ENCODE assay signal across 11 mouse cellular contexts in genomic region chr2:172132623-172133332, GRCm38 (mm10).
A peak's percentile ranks its signal among the peaks of the same experiment; 100 is the strongest.
DNase-seq lines count a peak whose midpoint lies in the region; ATAC-seq and TF ChIP-seq lines count a peak whose summit lies in the region.
"Had no signal": no experiment of that assay in that cellular context is flagged by ENCODE, and none has a peak within 500 bp of the region (broad histone marks: within the 10 kb centered on the region; RNA-seq: fewer than 3 reads in every experiment).

No protein-coding gene starts in this region.

- DNase-seq in right cerebral cortex, adult 18-20 months, result peak; percentile 52
- DNase-seq in right cerebral cortex, postnatal 14 days, result no peak
- DNase-seq in hindbrain, postnatal 0 days (ENCODE audit: low spot score), result peak; percentile 82
- DNase-seq in adrenal gland, postnatal 36 days, result no peak
- DNase-seq in urinary bladder, postnatal 25 days (ENCODE audit: low spot score), result no peak
- DNase-seq: adrenal gland, postnatal 14 days; cerebellum, adult 9-10 months; heart, adult 18-20 months had no signal

- H3K4me3 ChIP-seq in hindbrain, embryonic 15.5 days, result no peak overlapping the region
- H3K4me3 ChIP-seq in hindbrain, embryonic 12.5 days, result no peak overlapping the region
- no peak overlapping the region for H3K4me3 ChIP-seq in hindbrain, postnatal 0 days (ENCODE audit: low read length)
- H3K4me3 ChIP-seq: layer of hippocampus, adult 2 months had no signal

- H3K27me3 ChIP-seq in hindbrain, embryonic 15.5 days, result no peaks in the 10 kb centered on the region
- H3K27me3 ChIP-seq in hindbrain, embryonic 12.5 days, result no peaks in the 10 kb centered on the region
- H3K27me3 ChIP-seq in hindbrain, postnatal 0 days (ENCODE audit: insufficient read depth, low read length), result no peaks in the 10 kb centered on the region

- TF ChIP-seq CTCF in hindbrain, postnatal 0 days (IDR thresholded peaks at IDR 0.05; ENCODE audit: low read depth), result peak; percentile 23; the same call in 1 of the 2 replicates

- peaks cover 18% of the 10 kb centered on the region for H3K4me1 ChIP-seq in hindbrain, embryonic 15.5 days (replicated peaks)
- no peaks in the 10 kb centered on the region for H3K4me1 ChIP-seq in hindbrain, embryonic 12.5 days
- H3K4me1 ChIP-seq in hindbrain, postnatal 0 days (ENCODE audit: insufficient read depth, low read length), result peaks cover 9% of the 10 kb centered on the region; the same call in 1 of the 2 replicates

- no peaks in the 10 kb centered on the region for H3K36me3 ChIP-seq in hindbrain, embryonic 15.5 days
- H3K36me3 ChIP-seq in hindbrain, embryonic 12.5 days, result no peaks in the 10 kb centered on the region
- no peaks in the 10 kb centered on the region for H3K36me3 ChIP-seq in hindbrain, postnatal 0 days (ENCODE audit: insufficient read depth, low read length)

- H3K9me3 ChIP-seq in hindbrain, embryonic 15.5 days, result no peaks in the 10 kb centered on the region
- H3K9me3 ChIP-seq in hindbrain, embryonic 12.5 days (replicated peaks), result no peaks in the 10 kb centered on the region
- no peaks in the 10 kb centered on the region for H3K9me3 ChIP-seq in hindbrain, postnatal 0 days (ENCODE audit: low read length)

- peak; percentile 81 for ATAC-seq in hindbrain, embryonic 15.5 days (ENCODE audit: low FRiP score, low read depth)
- no peak for ATAC-seq in hindbrain, embryonic 12.5 days (ENCODE audit: low FRiP score)
- ATAC-seq in hindbrain, postnatal 0 days, result peak; percentile 82

- peak overlapping the region; percentile 50; the same call in 1 of the 2 replicates for H3K27ac ChIP-seq in hindbrain, embryonic 15.5 days (replicated peaks)
- H3K27ac ChIP-seq in hindbrain, embryonic 12.5 days, result no peak overlapping the region
- peak overlapping the region; percentile 45; the same call in 1 of the 2 replicates for H3K27ac ChIP-seq in hindbrain, postnatal 0 days
- H3K27ac ChIP-seq: layer of hippocampus, adult 2 months had no signal

- H3K9ac ChIP-seq in hindbrain, embryonic 15.5 days, result no peak overlapping the region
- no peak overlapping the region for H3K9ac ChIP-seq in hindbrain, embryonic 12.5 days
- H3K9ac ChIP-seq in hindbrain, postnatal 0 days (replicated peaks; ENCODE audit: low read length), result no peak overlapping the region

- WGBS in hindbrain, embryonic 15.5 days, result 52% methylated on average over 15 of the region's 15 CpGs
- 77% methylated on average over 15 of the region's 15 CpGs for WGBS in hindbrain, embryonic 12.5 days
- WGBS in hindbrain, postnatal 0 days, result 43% methylated on average over 15 of the region's 15 CpGs

- 0 out of 2 replicates have a peak overlapping the region, but pooled peaks have one; percentile 3 for H3K4me2 ChIP-seq in hindbrain, embryonic 15.5 days
- no peak overlapping the region for H3K4me2 ChIP-seq in hindbrain, embryonic 12.5 days (replicated peaks)
- peak overlapping the region; percentile 16; the same call in 1 of the 2 replicates for H3K4me2 ChIP-seq in hindbrain, postnatal 0 days (ENCODE audit: low read depth, low read length)

Comparison
In these comparisons a context has a peak if more than half of its experiments do, and no peak if none do; other contexts are left out.
1. DNase-seq: peak in right cerebral cortex, adult 18-20 months (single experiment) and hindbrain, postnatal 0 days (single experiment); none in right cerebral cortex, postnatal 14 days (single experiment), adrenal gland, postnatal 36 days (0 of 2) and urinary bladder, postnatal 25 days (single experiment).